Comparison of ENCODE assay signal across 9 mouse cellular contexts in genomic region chr17:37050399-37050798, GRCm38 (mm10). TPM values are rescaled to one million over a fixed set of nuclear protein-coding genes. Genes with fewer than 3 reads are reported as not detected.
DNase-seq lines count a peak whose midpoint lies in the region; ATAC-seq and TF ChIP-seq lines count a peak whose summit lies in the region.
"Had no signal": no experiment of that assay in that cellular context is flagged by ENCODE, and none has a peak within 500 bp of the region (broad histone marks: within the 10 kb centered on the region; RNA-seq: fewer than 3 reads in every experiment).

No protein-coding gene starts in this region.

- under 1% methylated on average over 22 of the region's 22 CpGs for WGBS in neural tube, embryonic 15.5 days

- peak; percentile 84 for DNase-seq in ES-CJ7 (ENCODE audit: low read depth, low spot score)
- peak; percentile 93 for DNase-seq in cerebellum, adult 8-10 months
- DNase-seq in heart, postnatal 36 days: peak; percentile 77 to 80
- DNase-seq in layer of hippocampus, adult 2 months (ENCODE audit: low spot score in 2 of 2): peak; percentile 95 to 96
- peak; percentile 83 to 86 for DNase-seq in lung, adult 18-20 months
- DNase-seq in thymus, postnatal 25 days: peak; percentile 24

- peak overlapping the region; percentile 95 for H3K9ac ChIP-seq in neural tube, embryonic 15.5 days (replicated peaks)

- peaks cover 61% of the 10 kb centered on the region for H3K4me1 ChIP-seq in neural tube, embryonic 15.5 days

- peak overlapping the region; percentile 84 for H3K4me2 ChIP-seq in neural tube, embryonic 15.5 days

- intact Hi-C loops in heart, postnatal 36 days (cut with DNase I): no loop called here

- no peaks in the 10 kb centered on the region for H3K27me3 ChIP-seq in neural tube, embryonic 15.5 days (replicated peaks)
- H3K27me3 ChIP-seq: Patski had no signal

- no peak for TF ChIP-seq CTCF in layer of hippocampus, adult 2 months (conservative IDR thresholded peaks at IDR 0.05)

- ATAC-seq in frontal cortex, adult (ENCODE audit: low TSS enrichment): peak; percentile 47
- ATAC-seq in neural tube, embryonic 15.5 days (ENCODE audit: low FRiP score): peak; percentile 74
- ATAC-seq: Patski had no signal

- peak overlapping the region; percentile 96 for H3K27ac ChIP-seq in layer of hippocampus, adult 2 months
- peak overlapping the region; percentile 86 for H3K27ac ChIP-seq in neural tube, embryonic 15.5 days (replicated peaks)

- H3K4me3 ChIP-seq in layer of hippocampus, adult 2 months: peak overlapping the region; percentile 89
- peak overlapping the region; percentile 75 for H3K4me3 ChIP-seq in neural tube, embryonic 15.5 days (replicated peaks)

- peaks cover 17% of the 10 kb centered on the region for H3K36me3 ChIP-seq in neural tube, embryonic 15.5 days

- H3K9me3 ChIP-seq in neural tube, embryonic 15.5 days (replicated peaks): no peaks in the 10 kb centered on the region

RNA-seq across cellular contexts. Expression of gene Gabbr1, which starts 4.6 kb away (rescaled TPM):
- 1 to 10 TPM; 8.6 to 9.4 TPM for total RNA-seq in heart, postnatal 36 days (2021)
- 100 to 1,000 TPM; 682 to 738 TPM for total RNA-seq in layer of hippocampus, adult 2 months (2021)
- polyA plus RNA-seq in neural tube, embryonic 15.5 days (2015; fragmentation: Nextera tagmentation; extraction: Ambion mirVana): 77.9 and 90.1 TPM in 2 replicates

RNA-seq across cellular contexts. Expression of gene Mog, which starts 27.2 kb away (rescaled TPM):
- not detected for total RNA-seq in heart, postnatal 36 days (2021)
- total RNA-seq in layer of hippocampus, adult 2 months (2021): 10 to 100 TPM; 42.6 to 45.6 TPM
- 1.5 and 2.0 TPM in 2 replicates for polyA plus RNA-seq in neural tube, embryonic 15.5 days (2015; fragmentation: Nextera tagmentation; extraction: Ambion mirVana)

RNA-seq across cellular contexts. Expression of gene Olfr90, which starts 37.9 kb away (rescaled TPM):
- total RNA-seq in heart, postnatal 36 days (2021): not detected
- not detected for total RNA-seq in layer of hippocampus, adult 2 months (2021)
- polyA plus RNA-seq in neural tube, embryonic 15.5 days (2015; fragmentation: Nextera tagmentation; extraction: Ambion mirVana): 0.06 TPM in 1 of 2 replicates, not detected in the other
- polyA plus RNA-seq: Patski had no signal

RNA-seq across cellular contexts. Expression of gene Olfr91, which starts 47.7 kb away (rescaled TPM):
- not detected for total RNA-seq in heart, postnatal 36 days (2021)
- not detected for total RNA-seq in layer of hippocampus, adult 2 months (2021)
- not detected in 2 replicates for polyA plus RNA-seq in neural tube, embryonic 15.5 days (2015; fragmentation: Nextera tagmentation; extraction: Ambion mirVana)
- polyA plus RNA-seq: Patski had no signal

RNA-seq across cellular contexts. Expression of gene Zfp57, which starts 49.4 kb away (rescaled TPM):
- total RNA-seq in heart, postnatal 36 days (2021): 1 to 10 TPM; 1.0 to 1.8 TPM
- total RNA-seq in layer of hippocampus, adult 2 months (2021): 10 to 100 TPM; 15.0 to 15.8 TPM
- polyA plus RNA-seq in neural tube, embryonic 15.5 days (2015; fragmentation: Nextera tagmentation; extraction: Ambion mirVana): 200 and 252 TPM in 2 replicates

Comparison
In these comparisons a context has a peak if more than half of its experiments do, and no peak if none do; other contexts are left out.
1. Peak in every context shown above with its lines: DNase-seq, ATAC-seq, H3K4me3 ChIP-seq and H3K27ac ChIP-seq.
2. DNase-seq: peak in every context shown above with its lines; median percentile 96 in layer of hippocampus, adult 2 months; 93 in cerebellum, adult 8-10 months; 84 in lung, adult 18-20 months; 84 in ES-CJ7; 78 in heart, postnatal 36 days; 24 in thymus, postnatal 25 days.
3. RNA of gene Gabbr1, which starts 4.6 kb away (total RNA-seq): 682 to 738 TPM in layer of hippocampus, adult 2 months; 8.6 to 9.4 TPM in heart, postnatal 36 days; every median in the first group is over 10 times any median in the second.
4. RNA of gene Mog, which starts 27.2 kb away (total RNA-seq): 42.6 to 45.6 TPM in layer of hippocampus, adult 2 months; not detected in heart, postnatal 36 days; every median in the first group is over 10 times any median in the second.